Mouse (Mus musculus): ENCODE results near the gene Olfr653. TPM values are rescaled to one million over a fixed set of nuclear protein-coding genes. Genes with fewer than 3 reads are reported as not detected.

Olfr653 gene
- polyA plus RNA-seq (2012; rRNA removed; ENCODE audit: low replicate concordance) = not detected in 2 replicates

GRCm38 (mm10) chr7:104577014-104577413 is at the start of gene Olfr653:
Olfr653 (plus strand) TSS chr7:104577314.

GRCm38 (mm10) chr7:104549833-104550232 is 27.3 kb upstream of the Olfr653 start, which contains the start of gene Olfr651:
Olfr651 (plus strand) TSS chr7:104550133.

DNA sequence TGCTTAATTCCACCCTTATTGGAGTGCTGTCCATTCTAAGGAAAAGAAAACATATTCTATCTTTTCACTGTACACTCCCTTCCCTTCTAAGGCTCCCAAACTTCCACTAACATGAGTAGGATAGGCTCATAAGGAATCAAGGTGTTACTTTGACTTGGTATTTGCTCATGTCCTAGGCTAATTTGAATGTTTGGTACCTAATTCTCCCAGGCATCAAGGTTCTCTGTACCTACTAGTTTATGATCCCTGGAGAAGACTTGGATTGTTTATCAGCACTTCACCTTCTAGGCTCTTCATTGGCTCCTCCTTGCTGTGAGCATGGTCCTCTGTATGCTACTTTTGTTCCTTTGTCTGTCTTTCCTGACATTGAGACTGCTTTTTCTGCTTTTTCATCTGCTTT is 16.5 kb upstream of the Olfr653 start, which contains the start of gene Olfr652:
Gene Olfr652, plus strand, starts transcription at position 301 of the 400 bp plus-strand sequence.

GRCm38 (mm10) chr7:104586725-104587124 is 9.6 kb downstream of the Olfr653 start, which contains the start of gene Olfr654:
Olfr654 (plus strand) TSS chr7:104587025.

DNA sequence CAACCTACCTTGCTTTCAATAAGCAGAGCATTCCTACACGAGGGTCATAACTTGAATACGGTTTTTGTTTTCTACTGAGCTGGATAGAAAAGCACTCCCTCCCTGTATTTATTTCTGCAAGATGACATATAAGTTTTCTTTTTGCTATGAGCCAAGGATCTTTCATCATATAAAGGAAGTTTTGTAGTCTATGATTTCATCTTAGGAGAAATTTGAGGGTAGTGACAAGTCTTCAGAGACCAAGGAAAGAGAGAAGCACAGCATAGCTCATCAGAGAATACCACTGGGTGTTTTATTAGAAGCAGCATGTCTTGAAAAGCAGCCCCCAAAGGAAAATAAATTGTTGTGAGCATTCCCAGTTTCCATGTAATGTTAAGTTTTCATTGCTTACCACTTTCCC is 24.6 kb downstream of the Olfr653 start, which contains the start of gene Olfr655:
Gene Olfr655, minus strand, starts transcription at position 101 of the 400 bp plus-strand sequence.

DNA sequence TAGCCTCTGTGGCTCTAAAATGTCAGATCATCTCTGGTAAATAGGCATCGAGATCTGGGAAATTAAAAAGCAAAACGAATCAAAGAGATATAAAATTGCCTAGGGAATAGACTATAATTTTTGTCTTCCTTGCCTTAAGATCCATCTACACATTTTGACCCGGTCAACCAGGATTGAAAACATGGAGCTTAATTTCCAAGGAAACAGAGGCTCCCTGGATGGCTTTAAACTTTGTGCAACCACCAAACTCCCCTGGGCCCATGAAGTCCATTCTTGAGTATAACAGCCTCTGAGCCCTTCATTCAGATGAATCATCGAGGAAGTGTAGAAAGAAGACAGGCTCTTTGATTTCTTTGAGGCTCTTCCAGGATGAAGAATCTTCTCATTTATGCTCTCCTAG is 36.5 kb downstream of the Olfr653 start, which contains the start of gene Olfr656:
Gene Olfr656, plus strand, starts transcription at position 301 of the 400 bp plus-strand sequence.

DNA sequence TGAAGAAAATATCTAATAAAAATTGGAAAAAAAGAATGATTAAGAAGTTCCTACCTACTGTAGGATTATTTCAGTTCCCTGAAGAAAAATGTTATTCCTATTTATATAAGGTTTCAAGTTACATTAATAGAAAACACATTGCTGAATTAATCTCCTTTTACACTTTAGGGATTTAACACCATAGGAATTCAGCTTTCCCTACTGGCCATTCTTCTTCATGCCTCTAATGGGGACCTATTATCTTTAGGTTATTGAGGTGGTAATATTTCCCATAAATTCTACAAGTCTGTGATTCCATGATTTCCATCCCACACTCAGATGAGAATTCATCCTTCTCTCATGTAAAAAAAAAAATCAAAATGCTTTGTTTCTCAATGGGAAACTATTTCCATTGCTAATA is 47.4 kb downstream of the Olfr653 start, which contains the start of gene Olfr657:
Gene Olfr657, plus strand, starts transcription at position 301 of the 400 bp plus-strand sequence.

Other genes starting within 250 kb of the Olfr653 start
- 0.05 and 1.1 TPM in 2 replicates for gene Trim34b, start 247.8 kb upstream of the Olfr653 start, polyA plus RNA-seq (2012; rRNA removed; ENCODE audit: low replicate concordance)
- gene Trim12c, start 224.0 kb upstream of the Olfr653 start, polyA plus RNA-seq (2012; rRNA removed; ENCODE audit: low replicate concordance) = 0.91 and 1.3 TPM in 2 replicates
- 0.05 TPM in 1 of 2 replicates, not detected in the other for gene Trim30b, start 207.4 kb upstream of the Olfr653 start, polyA plus RNA-seq (2012; rRNA removed; ENCODE audit: low replicate concordance)
- not detected in 2 replicates for gene Trim30c, start 176.5 kb upstream of the Olfr653 start, polyA plus RNA-seq (2012; rRNA removed; ENCODE audit: low replicate concordance)
- gene Trim30a, start 112.1 kb upstream of the Olfr653 start, polyA plus RNA-seq (2012; rRNA removed; ENCODE audit: low replicate concordance) = 0.40 and 0.83 TPM in 2 replicates
- gene Trim30d, start 69.5 kb upstream of the Olfr653 start, polyA plus RNA-seq (2012; rRNA removed; ENCODE audit: low replicate concordance) = 2.6 TPM in 2 replicates
- gene Olfr651, start 27.2 kb upstream of the Olfr653 start, polyA plus RNA-seq (2012; rRNA removed; ENCODE audit: low replicate concordance) = not detected in 2 replicates
- gene Olfr652, start 16.4 kb upstream of the Olfr653 start, polyA plus RNA-seq (2012; rRNA removed; ENCODE audit: low replicate concordance) = not detected in 2 replicates
- not detected in 2 replicates for gene Olfr654, start 9.7 kb downstream of the Olfr653 start, polyA plus RNA-seq (2012; rRNA removed; ENCODE audit: low replicate concordance)
- not detected in 2 replicates for gene Olfr655, start 24.5 kb downstream of the Olfr653 start, polyA plus RNA-seq (2012; rRNA removed; ENCODE audit: low replicate concordance)
- not detected in 2 replicates for gene Olfr656, start 36.6 kb downstream of the Olfr653 start, polyA plus RNA-seq (2012; rRNA removed; ENCODE audit: low replicate concordance)
- gene Olfr657, start 47.5 kb downstream of the Olfr653 start, polyA plus RNA-seq (2012; rRNA removed; ENCODE audit: low replicate concordance) = not detected in 2 replicates
- 0.11 TPM in 1 of 2 replicates, not detected in the other for gene Olfr658, start 70.0 kb downstream of the Olfr653 start, polyA plus RNA-seq (2012; rRNA removed; ENCODE audit: low replicate concordance)
- not detected in 2 replicates for gene Olfr659, start 89.4 kb downstream of the Olfr653 start, polyA plus RNA-seq (2012; rRNA removed; ENCODE audit: low replicate concordance)
- not detected in 2 replicates for gene Olfr661, start 109.2 kb downstream of the Olfr653 start, polyA plus RNA-seq (2012; rRNA removed; ENCODE audit: low replicate concordance)
- gene Usp17le, start 200.2 kb downstream of the Olfr653 start, polyA plus RNA-seq (2012; rRNA removed; ENCODE audit: low replicate concordance) = not detected in 2 replicates

Data from duodenum, adult 2 months (tissue).